Mouse (Mus musculus): ENCODE results near the gene Rhag. TPM values are rescaled to one million over a fixed set of nuclear protein-coding genes. Genes with fewer than 3 reads are reported as not detected.

Gene Rhag
- polyA plus RNA-seq (2014; fragmentation: Nextera tagmentation; extraction: Ambion mirVana) = 0.43 and 0.82 TPM in 2 replicates

GRCm38 (mm10) chr17:40810934-40811333 lies at the start of gene Rhag:
Gene Rhag (plus strand): TSS chr17:40811126.
- H3K36me3 ChIP-seq (ENCODE audit: insufficient read depth) = no peaks in the 10 kb centered on the region
- no peaks in the 10 kb centered on the region for H3K9me3 ChIP-seq (ENCODE audit: low read depth, low read length)
- no peak within 1 kb of the TSS for H3K9ac ChIP-seq
- DNase-seq = no peak
- ATAC-seq (ENCODE audit: insufficient read depth) = no peak
- no peak within 1 kb of the TSS for H3K4me3 ChIP-seq (ENCODE audit: low read depth, low read length)
- no peaks in the 10 kb centered on the region for H3K27me3 ChIP-seq (ENCODE audit: insufficient read depth, low read length)
- TF ChIP-seq CTCF (IDR thresholded peaks at IDR 0.05; ENCODE audit: low read depth) = no peak
- 61% methylated on average over 1 of the region's 1 CpGs for WGBS
- H3K4me1 ChIP-seq (ENCODE audit: insufficient read depth) = no peaks in the 10 kb centered on the region; the same call in 1 of the 2 replicates
- no peak within 1 kb of the TSS for H3K4me2 ChIP-seq
- H3K27ac ChIP-seq (ENCODE audit: low read depth) = no peak within 1 kb of the TSS

- Histone ChIP-seq H3K36me3 (ENCODE audit: insufficient read depth) (no peaks in the 10 kb centered on the region), H3K27me3 (ENCODE audit: insufficient read depth, low read length) (no peaks in the 10 kb centered on the region), H3K4me1 (ENCODE audit: insufficient read depth) (no peaks in the 10 kb centered on the region), H3K27ac (ENCODE audit: low read depth) (no peak overlapping the region), H3K4me2 (no peak overlapping the region), H3K4me3 (ENCODE audit: low read depth, low read length) (no peak overlapping the region), H3K9me3 (ENCODE audit: low read depth, low read length) (no peaks in the 10 kb centered on the region), H3K9ac (no peak overlapping the region)
- DNase-seq = no peak
- no peak for TF ChIP-seq CTCF (IDR thresholded peaks at IDR 0.05; ENCODE audit: low read depth)
- WGBS = 73% methylated on average over 4 of the region's 4 CpGs
- ATAC-seq (ENCODE audit: insufficient read depth) = no peak
Measured at GRCm38 (mm10) chr17:40763662-40764061, 47.3 kb upstream of the Rhag start.

- H3K9me3 ChIP-seq (ENCODE audit: low read depth, low read length) = no peaks in the 10 kb centered on the region
- H3K27ac ChIP-seq (ENCODE audit: low read depth) = no peak overlapping the region
- ATAC-seq (ENCODE audit: insufficient read depth) (no peak), DNase-seq (no peak)
- no peak overlapping the region for H3K4me2 ChIP-seq
- H3K4me3 ChIP-seq (ENCODE audit: low read depth, low read length) = no peak overlapping the region
- WGBS = 80% methylated on average over 1 of the region's 1 CpGs
- H3K9ac ChIP-seq = no peak overlapping the region
- no peak for TF ChIP-seq CTCF (IDR thresholded peaks at IDR 0.05; ENCODE audit: low read depth)
- H3K27me3 ChIP-seq (ENCODE audit: insufficient read depth, low read length) = no peaks in the 10 kb centered on the region
- no peaks in the 10 kb centered on the region for H3K4me1 ChIP-seq (ENCODE audit: insufficient read depth)
- H3K36me3 ChIP-seq (ENCODE audit: insufficient read depth) = no peaks in the 10 kb centered on the region
Measured at GRCm38 (mm10) chr17:40767120-40767519, 43.8 kb upstream of the Rhag start.

- no peak for TF ChIP-seq CTCF (IDR thresholded peaks at IDR 0.05; ENCODE audit: low read depth)
- no peaks in the 10 kb centered on the region for H3K27me3 ChIP-seq (ENCODE audit: insufficient read depth, low read length)
- H3K4me3 ChIP-seq (ENCODE audit: low read depth, low read length) = no peak overlapping the region
- no peak for DNase-seq
- no peaks in the 10 kb centered on the region for H3K4me1 ChIP-seq (ENCODE audit: insufficient read depth)
- ATAC-seq (ENCODE audit: insufficient read depth) = no peak
- H3K4me2 ChIP-seq = no peak overlapping the region
- no peak overlapping the region for H3K27ac ChIP-seq (ENCODE audit: low read depth)
- no peaks in the 10 kb centered on the region for H3K9me3 ChIP-seq (ENCODE audit: low read depth, low read length)
- H3K9ac ChIP-seq = no peak overlapping the region
- no peaks in the 10 kb centered on the region for H3K36me3 ChIP-seq (ENCODE audit: insufficient read depth)
Measured at GRCm38 (mm10) chr17:40789877-40790276, 21.0 kb upstream of the Rhag start.

- no peak overlapping the region for H3K27ac ChIP-seq (ENCODE audit: low read depth)
- TF ChIP-seq CTCF (IDR thresholded peaks at IDR 0.05; ENCODE audit: low read depth) = peak; percentile 35
- no peak overlapping the region for H3K4me2 ChIP-seq
- DNase-seq = peak; percentile 52
- no peaks in the 10 kb centered on the region for H3K27me3 ChIP-seq (ENCODE audit: insufficient read depth, low read length)
- H3K4me3 ChIP-seq (ENCODE audit: low read depth, low read length) = no peak overlapping the region
- ATAC-seq (ENCODE audit: insufficient read depth) = no peak
- no peak overlapping the region for H3K9ac ChIP-seq
- no peaks in the 10 kb centered on the region for H3K9me3 ChIP-seq (ENCODE audit: low read depth, low read length)
- no peaks in the 10 kb centered on the region for H3K36me3 ChIP-seq (ENCODE audit: insufficient read depth)
- H3K4me1 ChIP-seq (ENCODE audit: insufficient read depth) = no peaks in the 10 kb centered on the region
- WGBS = 45% methylated on average over 20 of the region's 20 CpGs
Measured at GRCm38 (mm10) chr17:40793921-40794854, 16.7 kb upstream of the Rhag start.

- H3K36me3 ChIP-seq (ENCODE audit: insufficient read depth) = no peaks in the 10 kb centered on the region
- H3K27me3 ChIP-seq (ENCODE audit: insufficient read depth, low read length) = no peaks in the 10 kb centered on the region
- H3K9me3 ChIP-seq (ENCODE audit: low read depth, low read length) = no peaks in the 10 kb centered on the region
- WGBS = 78% methylated on average over 3 of the region's 3 CpGs
- H3K4me1 ChIP-seq (ENCODE audit: insufficient read depth) = no peaks in the 10 kb centered on the region; the same call in 1 of the 2 replicates
- no peak for TF ChIP-seq CTCF (IDR thresholded peaks at IDR 0.05; ENCODE audit: low read depth)
- H3K4me2 ChIP-seq = no peak overlapping the region
- ATAC-seq (ENCODE audit: insufficient read depth) (no peak), DNase-seq (no peak)
- no peak overlapping the region for H3K9ac ChIP-seq
- no peak overlapping the region for H3K27ac ChIP-seq (ENCODE audit: low read depth)
- H3K4me3 ChIP-seq (ENCODE audit: low read depth, low read length) = no peak overlapping the region
Measured at GRCm38 (mm10) chr17:40802707-40803340, 8.1 kb upstream of the Rhag start.

GRCm38 (mm10) chr17:40806550-40806949 lies 4.4 kb upstream of the Rhag start:
- Histone ChIP-seq H3K27me3 (ENCODE audit: insufficient read depth, low read length) (no peaks in the 10 kb centered on the region), H3K9ac (no peak overlapping the region), H3K36me3 (ENCODE audit: insufficient read depth) (no peaks in the 10 kb centered on the region), H3K27ac (ENCODE audit: low read depth) (no peak overlapping the region; the same call in 1 of the 2 replicates), H3K4me3 (ENCODE audit: low read depth, low read length) (no peak overlapping the region), H3K9me3 (ENCODE audit: low read depth, low read length) (no peaks in the 10 kb centered on the region), H3K4me1 (ENCODE audit: insufficient read depth) (no peaks in the 10 kb centered on the region; the same call in 1 of the 2 replicates), H3K4me2 (no peak overlapping the region)
- ATAC-seq (ENCODE audit: insufficient read depth) = peak; percentile 82
- peak; percentile 29 for DNase-seq
- 40% methylated on average over 3 of the region's 3 CpGs for WGBS
- TF ChIP-seq CTCF (IDR thresholded peaks at IDR 0.05; ENCODE audit: low read depth) = no peak
